Mouse (Mus musculus): ENCODE results near the gene Palm. TPM values are rescaled to one million over a fixed set of nuclear protein-coding genes. Genes with fewer than 3 reads are reported as not detected.
A peak's percentile ranks its signal among the peaks of the same experiment; 100 is the strongest.
"Not testable (repeated sequence)": the region's sequence is repeated elsewhere in the genome, so short reads cannot be mapped to it uniquely, and the experiment has no call there.

Gene Palm
- polyA plus RNA-seq, 1 experiment from 2014 or later: 44.8 TPM

- 91% methylated on average over 24 of the region's 24 CpGs for WGBS
- Histone ChIP-seq H3K4me2 (ENCODE audit: low read depth, low read length) (no peak overlapping the region), H3K36me3 (ENCODE audit: control insufficient read depth, insufficient read depth, low read length) (peaks cover 23% of the 10 kb centered on the region), H3K27ac (ENCODE audit: low read length) (no peak overlapping the region), H3K9me3 (ENCODE audit: control insufficient read depth, low read length) (no peaks in the 10 kb centered on the region), H3K4me3 (ENCODE audit: low read length) (no peak overlapping the region), H3K4me1 (ENCODE audit: control insufficient read depth, insufficient read depth, low read length) (peaks cover 3% of the 10 kb centered on the region; the same call in 1 of the 2 replicates), H3K9ac (ENCODE audit: low read depth, low read length) (no peak overlapping the region), H3K27me3 (replicated peaks; ENCODE audit: control insufficient read depth, insufficient read depth, low read length) (no peaks in the 10 kb centered on the region)
- ATAC-seq: no peak
Measured at GRCm38 (mm10) chr10:79756660-79757059, 36.7 kb upstream of the Palm start.

DNA sequence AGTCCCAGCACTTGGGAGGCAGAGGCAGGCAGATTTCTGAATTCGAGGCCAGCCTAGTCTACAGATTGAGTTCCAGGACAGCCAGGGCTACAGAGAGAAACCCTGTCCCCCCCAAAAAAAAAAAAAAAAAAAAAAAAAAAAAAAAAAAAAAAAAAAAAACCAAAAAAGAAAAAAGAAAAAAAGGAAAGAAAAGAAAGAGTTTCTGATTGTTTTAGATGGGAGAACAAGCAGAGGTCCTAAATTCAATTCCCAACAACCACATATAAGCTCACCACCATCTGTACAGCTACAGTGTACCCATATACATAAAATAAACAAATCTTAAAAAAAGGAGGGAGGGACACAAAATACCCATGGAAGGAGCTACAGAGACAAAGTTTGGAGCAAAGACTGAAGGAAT lies 33.7 kb upstream of the Palm start:
- Histone ChIP-seq H3K36me3 (ENCODE audit: control insufficient read depth, insufficient read depth, low read length) (peaks cover 29% of the 10 kb centered on the region), H3K4me1 (ENCODE audit: control insufficient read depth, insufficient read depth, low read length) (peaks cover 14% of the 10 kb centered on the region)
- not testable (repeated sequence) for H3K27me3 ChIP-seq (replicated peaks; ENCODE audit: control insufficient read depth, insufficient read depth, low read length); H3K4me3 ChIP-seq (ENCODE audit: low read length); H3K9me3 ChIP-seq (ENCODE audit: control insufficient read depth, low read length); H3K9ac ChIP-seq (ENCODE audit: low read depth, low read length); H3K27ac ChIP-seq (ENCODE audit: low read length); ATAC-seq; H3K4me2 ChIP-seq (ENCODE audit: low read depth, low read length)
- 90% methylated on average over 1 of the region's 1 CpGs for WGBS

- Histone ChIP-seq H3K27me3 (replicated peaks; ENCODE audit: control insufficient read depth, insufficient read depth, low read length) (no peaks in the 10 kb centered on the region), H3K4me2 (ENCODE audit: low read depth, low read length) (no peak overlapping the region), H3K4me1 (ENCODE audit: control insufficient read depth, insufficient read depth, low read length) (peaks cover 21% of the 10 kb centered on the region), H3K36me3 (ENCODE audit: control insufficient read depth, insufficient read depth, low read length) (peaks cover 27% of the 10 kb centered on the region), H3K9me3 (ENCODE audit: control insufficient read depth, low read length) (no peaks in the 10 kb centered on the region), H3K4me3 (ENCODE audit: low read length) (no peak overlapping the region), H3K27ac (ENCODE audit: low read length) (no peak overlapping the region), H3K9ac (ENCODE audit: low read depth, low read length) (no peak overlapping the region)
- WGBS: 87% methylated on average over 11 of the region's 11 CpGs
- ATAC-seq: no peak
Measured at GRCm38 (mm10) chr10:79760603-79761143, 32.7 kb upstream of the Palm start.

GRCm38 (mm10) chr10:79762875-79763274 lies 30.5 kb upstream of the Palm start:
- 93% methylated on average over 3 of the region's 3 CpGs for WGBS
- no peak for ATAC-seq
- Histone ChIP-seq H3K4me3 (ENCODE audit: low read length) (no peak overlapping the region), H3K9ac (ENCODE audit: low read depth, low read length) (no peak overlapping the region), H3K36me3 (ENCODE audit: control insufficient read depth, insufficient read depth, low read length) (peaks cover 25% of the 10 kb centered on the region), H3K4me2 (ENCODE audit: low read depth, low read length) (no peak overlapping the region), H3K4me1 (ENCODE audit: control insufficient read depth, insufficient read depth, low read length) (peaks cover 30% of the 10 kb centered on the region), H3K27ac (ENCODE audit: low read length) (no peak overlapping the region), H3K9me3 (ENCODE audit: control insufficient read depth, low read length) (no peaks in the 10 kb centered on the region), H3K27me3 (replicated peaks; ENCODE audit: control insufficient read depth, insufficient read depth, low read length) (no peaks in the 10 kb centered on the region)

- Histone ChIP-seq H3K4me2 (ENCODE audit: low read depth, low read length) (no peak overlapping the region), H3K4me3 (ENCODE audit: low read length) (no peak overlapping the region), H3K36me3 (ENCODE audit: control insufficient read depth, insufficient read depth, low read length) (peaks cover 18% of the 10 kb centered on the region), H3K27me3 (replicated peaks; ENCODE audit: control insufficient read depth, insufficient read depth, low read length) (no peaks in the 10 kb centered on the region), H3K9me3 (ENCODE audit: control insufficient read depth, low read length) (no peaks in the 10 kb centered on the region), H3K9ac (ENCODE audit: low read depth, low read length) (0 out of 2 replicates have a peak overlapping the region, but pooled peaks have one; percentile 6), H3K27ac (ENCODE audit: low read length) (no peak overlapping the region), H3K4me1 (ENCODE audit: control insufficient read depth, insufficient read depth, low read length) (peaks cover 37% of the 10 kb centered on the region)
- ATAC-seq: no peak
- WGBS: 77% methylated on average over 7 of the region's 7 CpGs
Measured at GRCm38 (mm10) chr10:79764234-79764633, 29.1 kb upstream of the Palm start.

- Histone ChIP-seq H3K27ac (ENCODE audit: low read length) (no peak overlapping the region), H3K27me3 (replicated peaks; ENCODE audit: control insufficient read depth, insufficient read depth, low read length) (no peaks in the 10 kb centered on the region), H3K9ac (ENCODE audit: low read depth, low read length) (peak overlapping the region; percentile 99), H3K4me3 (ENCODE audit: low read length) (peak overlapping the region; percentile 97), H3K4me2 (ENCODE audit: low read depth, low read length) (peak overlapping the region; percentile 99), H3K4me1 (ENCODE audit: control insufficient read depth, insufficient read depth, low read length) (peaks cover 37% of the 10 kb centered on the region), H3K9me3 (ENCODE audit: control insufficient read depth, low read length) (no peaks in the 10 kb centered on the region), H3K36me3 (ENCODE audit: control insufficient read depth, insufficient read depth, low read length) (peaks cover 18% of the 10 kb centered on the region)
- WGBS: 51% methylated on average over 2 of the region's 2 CpGs
- no peak for ATAC-seq
Measured at GRCm38 (mm10) chr10:79765228-79765745, 28.1 kb upstream of the Palm start.

DNA sequence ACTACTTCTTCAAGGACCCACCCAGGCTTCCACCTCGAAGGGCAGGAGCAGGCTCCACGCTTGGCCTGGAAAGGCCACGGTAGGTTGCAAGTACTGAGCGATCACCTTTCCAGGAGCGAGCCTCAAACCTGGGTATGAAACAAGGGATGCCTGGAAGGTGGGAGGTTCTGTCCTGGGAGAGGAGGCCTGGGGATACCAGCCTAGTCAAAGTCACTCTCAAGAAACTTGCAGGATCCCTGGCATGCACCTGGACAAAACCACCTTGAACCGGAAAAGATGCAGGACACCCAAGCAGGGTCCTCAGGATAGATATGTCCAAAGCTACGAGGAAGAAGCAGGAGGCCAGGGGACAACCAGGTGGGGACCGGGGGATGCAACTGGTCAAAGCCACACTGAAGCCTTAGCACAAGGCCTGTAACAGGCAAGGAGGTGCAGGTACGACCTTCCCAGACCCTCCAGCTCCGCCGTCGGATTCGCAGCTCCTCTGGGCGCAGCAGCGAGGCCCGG lies 27.3 kb upstream of the Palm start:
- ATAC-seq: no peak
- Histone ChIP-seq H3K27me3 (replicated peaks; ENCODE audit: control insufficient read depth, insufficient read depth, low read length) (no peaks in the 10 kb centered on the region), H3K9me3 (ENCODE audit: control insufficient read depth, low read length) (no peaks in the 10 kb centered on the region), H3K4me2 (ENCODE audit: low read depth, low read length) (peak overlapping the region; percentile 99), H3K4me3 (ENCODE audit: low read length) (peak overlapping the region; percentile 97), H3K9ac (ENCODE audit: low read depth, low read length) (peak overlapping the region; percentile 99), H3K27ac (ENCODE audit: low read length) (peak overlapping the region; percentile 95), H3K36me3 (ENCODE audit: control insufficient read depth, insufficient read depth, low read length) (peaks cover 12% of the 10 kb centered on the region; the same call in 1 of the 2 replicates), H3K4me1 (ENCODE audit: control insufficient read depth, insufficient read depth, low read length) (peaks cover 37% of the 10 kb centered on the region)
- 4% methylated on average over 16 of the region's 16 CpGs for WGBS

- ATAC-seq: peak; percentile 94
- H3K4me3 ChIP-seq (ENCODE audit: low read length): peak within 1 kb of the TSS; percentile 97
- H3K9me3 ChIP-seq (ENCODE audit: control insufficient read depth, low read length): no peaks in the 10 kb centered on the region
- peak within 1 kb of the TSS; percentile 99 for H3K9ac ChIP-seq (ENCODE audit: low read depth, low read length)
- WGBS: under 1% methylated on average over 101 of the region's 101 CpGs
- H3K27ac ChIP-seq (ENCODE audit: low read length): peak within 1 kb of the TSS; percentile 95
- peaks cover 37% of the 10 kb centered on the region for H3K4me1 ChIP-seq (ENCODE audit: control insufficient read depth, insufficient read depth, low read length)
- peaks cover 5% of the 10 kb centered on the region; the same call in 1 of the 2 replicates for H3K36me3 ChIP-seq (ENCODE audit: control insufficient read depth, insufficient read depth, low read length)
- H3K27me3 ChIP-seq (replicated peaks; ENCODE audit: control insufficient read depth, insufficient read depth, low read length): no peaks in the 10 kb centered on the region
- peak within 1 kb of the TSS; percentile 99 for H3K4me2 ChIP-seq (ENCODE audit: low read depth, low read length)
Measured at GRCm38 (mm10) chr10:79766508-79767325, 26.7 kb upstream of the Palm start, which contains the start of gene Rnf126. Gene Rnf126, minus strand, starts transcription at chr10:79766952.
